Mouse (Mus musculus) embryonic facial prominence, embryonic 11.5 days (tissue): ENCODE results near the gene Tshr. TPM values are rescaled to one million over a fixed set of nuclear protein-coding genes. Genes with fewer than 3 reads are reported as not detected.
"Not testable (repeated sequence)": the region's sequence is repeated elsewhere in the genome, so short reads cannot be mapped to it uniquely, and the experiment has no call there.

Experiments used
- ATAC-seq: fragments of 200-750 bp; cut with Nextera tagmentation; replicated peaks from 2 replicates; pipeline ENCODE4 v1.8.0; 2017; ENCODE audit warnings: low read depth; ENCODE audit not compliant: insufficient number of reproducible peaks, low FRiP score, low TSS enrichment
- DNase-seq: peaks from one replicate; pipeline ENCODE4 v3.0.0-alpha.2; 2015; ENCODE audit warnings: low spot score
- H3K27ac ChIP-seq: fragments of 300-500 bp; sonication (generic); replicated peaks from 2 replicates; pipeline ENCODE4 v1.5.1; 2014; ENCODE audit warnings: mild to moderate bottlenecking, low read depth, low read length, control low read depth
- H3K27me3 ChIP-seq: fragments of 300-500 bp; sonication (generic); 2 replicates; pipeline ENCODE4 v1.6.1; 2014; ENCODE audit warnings: mild to moderate bottlenecking, low read length, moderate library complexity, mixed read lengths; ENCODE audit not compliant: control insufficient read depth, insufficient read depth
- H3K36me3 ChIP-seq: fragments of 300-500 bp; sonication (generic); replicated peaks from 2 replicates; pipeline ENCODE4 v1.6.1; 2014; ENCODE audit warnings: low read depth, mild to moderate bottlenecking, low read length, moderate library complexity, mixed read lengths; ENCODE audit not compliant: control insufficient read depth, insufficient read depth
- H3K4me1 ChIP-seq: fragments of 300-500 bp; sonication (generic); 2 replicates; pipeline ENCODE4 v1.6.1; 2014; ENCODE audit warnings: low read length, mixed read lengths; ENCODE audit not compliant: control insufficient read depth, insufficient read depth
- H3K4me2 ChIP-seq: fragments of 300-500 bp; sonication (generic); 2 replicates; pipeline ENCODE4 v1.6.1; 2014; ENCODE audit warnings: low read depth, mild to moderate bottlenecking, control low read depth, low read length, moderate library complexity
- H3K4me3 ChIP-seq: fragments of 300-500 bp; sonication (generic); 2 replicates; pipeline ENCODE4 v1.5.1; 2014; ENCODE audit warnings: low read depth, low read length, control low read depth
- H3K9ac ChIP-seq: fragments of 300-500 bp; sonication (generic); replicated peaks from 2 replicates; pipeline ENCODE4 v1.6.1; 2014; ENCODE audit warnings: mild to moderate bottlenecking, control low read depth, low read length
- H3K9me3 ChIP-seq: fragments of 300-500 bp; sonication (generic); replicated peaks from 2 replicates; pipeline ENCODE4 v1.6.1; 2016; ENCODE audit warnings: mild to moderate bottlenecking, low read length, inconsistent platforms, mixed read lengths; ENCODE audit not compliant: control insufficient read depth
- WGBS: fragments of 180-500 bp; shearing (Covaris S2); extraction: QIAGEN DNeasy Blood & Tissue Kit; methylation state at CpG from one replicate; pipeline ENCODE4 v1.1.7; 2014; 5-methylcytosine and 5-hydroxymethylcytosine counted together
- polyA plus RNA-seq: library from polyadenylated mRNA; unstranded; fragments of >200 nt; fragmentation: Nextera tagmentation; extraction: Ambion mirVana; gene quantifications from 2 replicates; pipeline ENCODE4 v1.2.1, GENCODE M21; 2014

The Tshr gene
- polyA plus RNA-seq, 1 experiment from 2014 or later, result 0.20 TPM

DNA sequence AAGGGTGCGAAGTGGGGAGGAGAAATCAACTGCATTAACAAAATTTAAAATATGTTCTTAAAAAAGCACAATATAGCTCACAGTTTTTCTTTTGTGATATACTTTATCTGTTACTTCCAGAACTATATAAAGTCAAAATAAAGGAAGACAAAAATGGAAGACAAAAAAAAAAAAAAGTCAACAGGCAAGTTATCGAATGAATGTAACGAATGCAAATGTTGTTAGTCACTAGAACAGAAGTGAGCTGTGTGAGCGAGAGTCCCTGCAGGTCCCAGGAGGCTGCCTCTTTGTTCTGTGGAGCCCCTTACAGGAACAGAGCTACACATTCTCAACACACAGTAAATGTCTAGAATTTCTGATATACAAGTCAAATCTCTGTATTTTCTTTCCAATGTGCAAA lies 173.8 kb downstream of the Tshr start:
- not testable (repeated sequence) for DNase-seq, ATAC-seq

GRCm38 (mm10) chr12:91567145-91567544 lies 182.8 kb downstream of the Tshr start:
- Histone ChIP-seq H3K4me3 (no peak overlapping the region), H3K9me3 (no peaks in the 10 kb centered on the region), H3K27ac (no peak overlapping the region), H3K36me3 (no peaks in the 10 kb centered on the region; the same call in 1 of the 2 replicates), H3K4me1 (no peaks in the 10 kb centered on the region), H3K27me3 (no peaks in the 10 kb centered on the region), H3K9ac (no peak overlapping the region), H3K4me2 (no peak overlapping the region)
- no peak for DNase-seq
- WGBS, result 94% methylated on average over 4 of the region's 4 CpGs
- ATAC-seq, result no peak

More for the DNA sequence above, 173.8 kb downstream of the Tshr start:
- H3K36me3 ChIP-seq, H3K9me3 ChIP-seq, H3K27ac ChIP-seq, H3K4me1 ChIP-seq, H3K4me2 ChIP-seq, H3K9ac ChIP-seq, H3K27me3 ChIP-seq, H3K4me3 ChIP-seq: not testable (repeated sequence)
- 83% methylated on average over 4 of the region's 4 CpGs for WGBS

GRCm38 (mm10) chr12:91569255-91569654 lies 184.9 kb downstream of the Tshr start:
- no peak for ATAC-seq
- H3K4me1 ChIP-seq, result no peaks in the 10 kb centered on the region
- no peaks in the 10 kb centered on the region; the same call in 1 of the 2 replicates for H3K36me3 ChIP-seq

GRCm38 (mm10) chr12:91571708-91572107 lies 187.3 kb downstream of the Tshr start:
- DNase-seq (no peak), ATAC-seq (no peak)
- 92% methylated on average over 2 of the region's 2 CpGs for WGBS
- Histone ChIP-seq H3K9me3 (no peaks in the 10 kb centered on the region), H3K27ac (no peak overlapping the region), H3K4me1 (no peaks in the 10 kb centered on the region), H3K27me3 (no peaks in the 10 kb centered on the region), H3K36me3 (peaks cover 4% of the 10 kb centered on the region; the same call in 1 of the 2 replicates), H3K9ac (no peak overlapping the region), H3K4me3 (no peak overlapping the region), H3K4me2 (no peak overlapping the region)

More at GRCm38 (mm10) chr12:91569255-91569654, 184.9 kb downstream of the Tshr start:
- H3K9me3 ChIP-seq, result no peaks in the 10 kb centered on the region
- WGBS, result 88% methylated on average over 3 of the region's 3 CpGs
- no peaks in the 10 kb centered on the region for H3K27me3 ChIP-seq
- no peak overlapping the region for H3K9ac ChIP-seq
- H3K27ac ChIP-seq, result no peak overlapping the region
- no peak for DNase-seq
- no peak overlapping the region for H3K4me2 ChIP-seq
- H3K4me3 ChIP-seq, result no peak overlapping the region

DNA sequence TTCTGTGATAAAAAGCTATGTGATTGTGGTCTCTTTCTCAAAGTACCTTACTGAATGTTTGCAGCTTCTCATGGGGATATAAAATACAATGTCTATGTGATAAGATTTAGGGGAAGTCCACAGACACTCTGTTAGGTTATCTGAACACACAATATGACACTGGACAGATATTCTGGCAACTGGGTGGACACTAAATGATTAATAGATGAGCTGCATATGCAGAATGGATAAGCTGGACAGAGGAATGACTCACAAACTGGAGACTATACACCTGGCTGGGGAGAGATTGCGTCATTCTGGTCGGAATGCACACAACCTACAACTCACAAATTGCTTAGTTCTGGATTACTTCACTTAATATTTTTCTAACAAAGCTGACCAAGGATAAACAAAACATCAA lies 195.3 kb downstream of the Tshr start:
- Histone ChIP-seq H3K27me3 (no peaks in the 10 kb centered on the region), H3K27ac (no peak overlapping the region), H3K4me1 (no peaks in the 10 kb centered on the region), H3K36me3 (peaks cover 6% of the 10 kb centered on the region; the same call in 1 of the 2 replicates), H3K9me3 (no peaks in the 10 kb centered on the region), H3K4me3 (no peak overlapping the region), H3K9ac (no peak overlapping the region), H3K4me2 (no peak overlapping the region)
- DNase-seq, result no peak
- ATAC-seq, result no peak
- 100% methylated on average over 2 of the region's 2 CpGs for WGBS

DNA sequence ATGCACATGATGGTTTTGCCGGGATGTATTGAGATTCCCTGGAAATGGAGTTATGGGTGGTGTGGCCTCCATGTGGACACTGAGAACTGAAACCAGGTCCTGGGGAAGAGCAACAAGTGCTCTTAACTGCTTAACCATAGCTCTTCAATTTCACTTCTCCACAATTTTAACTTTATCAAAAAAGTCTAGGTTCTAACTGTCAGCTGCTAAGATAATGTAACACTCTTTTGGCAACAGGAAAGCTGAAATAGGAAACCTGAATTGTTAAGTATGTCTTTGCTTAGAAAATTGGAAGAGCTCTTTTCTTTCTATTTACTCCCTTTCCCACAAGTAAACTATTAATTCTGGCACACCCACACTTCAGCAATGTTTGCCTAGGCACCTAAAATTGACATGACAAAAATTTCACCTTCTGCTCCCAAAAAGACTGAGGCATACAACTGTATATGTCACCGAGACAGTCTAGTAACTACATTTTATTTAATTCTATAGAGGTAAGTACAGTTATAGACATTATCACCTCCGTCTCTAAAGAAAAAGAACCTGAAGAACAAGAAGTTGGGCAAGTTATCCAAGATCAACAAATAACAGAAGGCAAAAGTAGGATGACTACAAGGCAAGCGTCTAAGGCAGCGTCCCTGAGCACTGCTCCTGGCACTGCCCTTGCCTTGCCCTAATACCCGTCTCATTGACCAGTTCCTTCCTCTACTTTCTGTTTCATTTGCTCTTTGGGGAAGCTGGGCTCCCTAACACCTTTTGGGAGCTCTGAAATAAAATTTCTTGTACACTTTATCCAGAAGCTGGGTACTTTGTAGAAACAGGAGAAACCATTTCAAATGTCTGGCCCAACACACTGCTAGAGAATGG lies 197.1 kb downstream of the Tshr start:
- Histone ChIP-seq H3K9me3 (no peaks in the 10 kb centered on the region), H3K27ac (no peak overlapping the region), H3K4me2 (no peak overlapping the region), H3K36me3 (peaks cover 8% of the 10 kb centered on the region), H3K4me3 (no peak overlapping the region), H3K9ac (no peak overlapping the region), H3K4me1 (no peaks in the 10 kb centered on the region), H3K27me3 (no peaks in the 10 kb centered on the region)
- DNase-seq, result no peak
- no peak for ATAC-seq
- 91% methylated on average over 6 of the region's 6 CpGs for WGBS

DNA sequence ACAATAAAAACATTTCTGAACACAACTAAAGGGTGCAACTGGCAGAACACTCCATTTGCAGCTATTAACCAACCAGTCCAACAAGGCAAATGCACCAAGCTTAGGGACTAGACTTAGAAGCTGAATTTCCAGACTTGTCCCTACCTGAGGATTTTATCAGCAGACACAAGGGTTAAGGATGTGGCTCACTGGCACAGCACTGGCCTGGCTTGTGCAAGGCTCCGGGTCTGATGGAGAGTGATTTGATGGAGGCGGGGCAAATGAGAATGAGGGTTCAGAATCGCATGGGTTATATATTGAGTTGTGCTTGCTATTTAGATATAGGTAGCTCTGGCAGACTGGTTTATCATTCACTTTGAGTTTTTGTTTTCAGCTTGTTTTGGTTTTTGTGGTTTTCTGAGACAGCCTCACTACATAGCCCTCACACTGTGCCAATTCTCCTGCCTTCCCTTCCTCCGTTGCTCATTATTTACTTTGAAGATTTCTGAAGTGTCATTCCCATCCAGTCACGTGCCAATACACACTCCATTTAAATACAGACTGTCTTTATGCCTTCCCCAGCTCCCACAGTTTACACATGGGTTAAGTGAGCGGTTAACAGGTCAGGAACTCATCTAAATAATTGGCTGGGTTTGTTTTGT lies 198.1 kb downstream of the Tshr start:
- ATAC-seq (no peak), DNase-seq (no peak)
- no peaks in the 10 kb centered on the region for H3K4me1 ChIP-seq
- H3K9ac ChIP-seq, result no peak overlapping the region
- H3K27me3 ChIP-seq, result no peaks in the 10 kb centered on the region
- H3K36me3 ChIP-seq, result peaks cover 8% of the 10 kb centered on the region
- no peak overlapping the region for H3K4me2 ChIP-seq
- H3K4me3 ChIP-seq, result no peak overlapping the region
- WGBS, result 83% methylated on average over 6 of the region's 6 CpGs
- no peak overlapping the region for H3K27ac ChIP-seq
- H3K9me3 ChIP-seq, result no peaks in the 10 kb centered on the region

- Histone ChIP-seq H3K9ac (no peak overlapping the region), H3K4me1 (no peaks in the 10 kb centered on the region), H3K4me3 (no peak overlapping the region), H3K36me3 (peaks cover 5% of the 10 kb centered on the region), H3K27ac (no peak overlapping the region), H3K27me3 (no peaks in the 10 kb centered on the region), H3K9me3 (no peaks in the 10 kb centered on the region), H3K4me2 (no peak overlapping the region)
- no peak for ATAC-seq
- 89% methylated on average over 6 of the region's 6 CpGs for WGBS
- no peak for DNase-seq
Measured at GRCm38 (mm10) chr12:91583409-91583808, 199.0 kb downstream of the Tshr start.
